Mouse (Mus musculus): ENCODE data around the gene Borcs6. TPM values are rescaled to one million over a fixed set of nuclear protein-coding genes. Genes with fewer than 3 reads are reported as not detected.

Borcs6 gene
- polyA plus RNA-seq, 1 experiment from 2014 or later = 5.4 TPM

- Histone ChIP-seq H3K27ac (ENCODE audit: low read depth) (no peak overlapping the region), H3K4me2 (ENCODE audit: low read depth, low read length) (no peak overlapping the region), H3K27me3 (ENCODE audit: insufficient read depth, low read length) (0 out of 2 replicates have a peak, but pooled peaks cover 3% of the 10 kb centered on the region), H3K9me3 (ENCODE audit: low read length) (no peaks in the 10 kb centered on the region), H3K4me3 (ENCODE audit: low read depth, low read length) (no peak overlapping the region), H3K36me3 (replicated peaks; ENCODE audit: insufficient read depth, low read length) (peaks cover 65% of the 10 kb centered on the region), H3K4me1 (ENCODE audit: insufficient read depth) (peaks cover 13% of the 10 kb centered on the region; the same call in 1 of the 2 replicates), H3K9ac (replicated peaks) (no peak overlapping the region)
- WGBS (ENCODE audit: insufficient replicate concordance) = 88% methylated on average over 9 of the region's 9 CpGs
- DNase-seq (no peak), ATAC-seq (no peak)
- no peak for TF ChIP-seq CTCF (IDR thresholded peaks at IDR 0.05; ENCODE audit: low read depth)
- TF ChIP-seq EP300 (IDR thresholded peaks at IDR 0.05; ENCODE audit: low read depth) = no peak
These were observed 48.7 kb downstream of the Borcs6 start for GRCm38 (mm10) chr11:69108223-69108622.

- no peak overlapping the region for H3K27ac ChIP-seq (ENCODE audit: low read depth)
- no peak for DNase-seq
- WGBS (ENCODE audit: insufficient replicate concordance) = 79% methylated on average over 13 of the region's 13 CpGs
These were observed 49.7 kb downstream of the Borcs6 start for GRCm38 (mm10) chr11:69109032-69109900.

GRCm38 (mm10) chr11:69110319-69111046, 51.0 kb downstream of the Borcs6 start:
- Histone ChIP-seq H3K4me2 (ENCODE audit: low read depth, low read length) (peak overlapping the region; percentile 57), H3K9ac (replicated peaks) (0 out of 2 replicates have a peak overlapping the region, but pooled peaks have one; percentile 3), H3K4me1 (ENCODE audit: insufficient read depth) (peaks cover 13% of the 10 kb centered on the region; the same call in 1 of the 2 replicates), H3K27me3 (ENCODE audit: insufficient read depth, low read length) (0 out of 2 replicates have a peak, but pooled peaks cover 3% of the 10 kb centered on the region), H3K9me3 (ENCODE audit: low read length) (no peaks in the 10 kb centered on the region), H3K27ac (ENCODE audit: low read depth) (no peak overlapping the region), H3K36me3 (replicated peaks; ENCODE audit: insufficient read depth, low read length) (peaks cover 42% of the 10 kb centered on the region), H3K4me3 (ENCODE audit: low read depth, low read length) (peak overlapping the region; percentile 27)
- 0 out of 2 replicates have a peak, but pooled peaks have one; percentile 6 for TF ChIP-seq EP300 (IDR thresholded peaks at IDR 0.05; ENCODE audit: low read depth)
- no peak for TF ChIP-seq CTCF (IDR thresholded peaks at IDR 0.05; ENCODE audit: low read depth)
- peak; percentile 92 for DNase-seq
- WGBS (ENCODE audit: insufficient replicate concordance) = 1% methylated on average over 30 of the region's 30 CpGs
- peak; percentile 63 for ATAC-seq

More at GRCm38 (mm10) chr11:69109032-69109900, 49.7 kb downstream of the Borcs6 start:
- 0 out of 2 replicates have a peak, but pooled peaks cover 3% of the 10 kb centered on the region for H3K27me3 ChIP-seq (ENCODE audit: insufficient read depth, low read length)
- H3K9ac ChIP-seq (replicated peaks) = no peak overlapping the region
- ATAC-seq = no peak
- H3K4me3 ChIP-seq (ENCODE audit: low read depth, low read length) = no peak overlapping the region
- TF ChIP-seq EP300 (IDR thresholded peaks at IDR 0.05; ENCODE audit: low read depth) (no peak), CTCF (IDR thresholded peaks at IDR 0.05; ENCODE audit: low read depth) (no peak)
- H3K36me3 ChIP-seq (replicated peaks; ENCODE audit: insufficient read depth, low read length) = peaks cover 54% of the 10 kb centered on the region
- peaks cover 13% of the 10 kb centered on the region; the same call in 1 of the 2 replicates for H3K4me1 ChIP-seq (ENCODE audit: insufficient read depth)
- H3K9me3 ChIP-seq (ENCODE audit: low read length) = no peaks in the 10 kb centered on the region
- no peak overlapping the region for H3K4me2 ChIP-seq (ENCODE audit: low read depth, low read length)

Other genes starting within 250 kb of the Borcs6 start
- 32.8 and 33.8 TPM in 2 replicates for gene Ndel1, start 187.9 kb upstream of the Borcs6 start, polyA plus RNA-seq (2015; fragmentation: Nextera tagmentation; extraction: Ambion mirVana)
- gene Rnf222, start 171.2 kb upstream of the Borcs6 start, polyA plus RNA-seq (2015; fragmentation: Nextera tagmentation; extraction: Ambion mirVana) = 0.02 and 0.07 TPM in 2 replicates
- gene Rpl26, start 158.1 kb upstream of the Borcs6 start, polyA plus RNA-seq (2015; fragmentation: Nextera tagmentation; extraction: Ambion mirVana) = 531 and 540 TPM in 2 replicates
- gene Odf4, start 132.6 kb upstream of the Borcs6 start, polyA plus RNA-seq (2015; fragmentation: Nextera tagmentation; extraction: Ambion mirVana) = not detected in 2 replicates
- gene Arhgef15, start 102.2 kb upstream of the Borcs6 start, polyA plus RNA-seq (2015; fragmentation: Nextera tagmentation; extraction: Ambion mirVana) = 1.8 TPM in 2 replicates
- 0.60 and 0.94 TPM in 2 replicates for gene Slc25a35, start 91.6 kb upstream of the Borcs6 start, polyA plus RNA-seq (2015; fragmentation: Nextera tagmentation; extraction: Ambion mirVana)
- 9.4 and 11.2 TPM in 2 replicates for gene Rangrf, start 84.5 kb upstream of the Borcs6 start, polyA plus RNA-seq (2015; fragmentation: Nextera tagmentation; extraction: Ambion mirVana)
- gene Pfas, start 51.3 kb upstream of the Borcs6 start, polyA plus RNA-seq (2015; fragmentation: Nextera tagmentation; extraction: Ambion mirVana) = 8.9 and 10.6 TPM in 2 replicates
- 7.4 and 7.6 TPM in 2 replicates for gene Ctc1, start 43.8 kb upstream of the Borcs6 start, polyA plus RNA-seq (2015; fragmentation: Nextera tagmentation; extraction: Ambion mirVana)
- 41.3 and 45.9 TPM in 2 replicates for gene Aurkb, start 14.1 kb upstream of the Borcs6 start, polyA plus RNA-seq (2015; fragmentation: Nextera tagmentation; extraction: Ambion mirVana)
- 12.5 and 13.0 TPM in 2 replicates for gene Tmem107, start 11.1 kb downstream of the Borcs6 start, polyA plus RNA-seq (2015; fragmentation: Nextera tagmentation; extraction: Ambion mirVana)
- 13.6 and 14.2 TPM in 2 replicates for gene Vamp2, start 28.8 kb downstream of the Borcs6 start, polyA plus RNA-seq (2015; fragmentation: Nextera tagmentation; extraction: Ambion mirVana)
- 3.0 and 8.2 TPM in 2 replicates for gene Per1, start 35.5 kb downstream of the Borcs6 start, polyA plus RNA-seq (2015; fragmentation: Nextera tagmentation; extraction: Ambion mirVana)
- 0.07 and 0.15 TPM in 2 replicates for gene Hes7, start 60.7 kb downstream of the Borcs6 start, polyA plus RNA-seq (2015; fragmentation: Nextera tagmentation; extraction: Ambion mirVana)
- 0.06 and 0.07 TPM in 2 replicates for gene 9130213A22Rik, start 62.9 kb downstream of the Borcs6 start, polyA plus RNA-seq (2015; fragmentation: Nextera tagmentation; extraction: Ambion mirVana)
- gene Aloxe3, start 66.2 kb downstream of the Borcs6 start, polyA plus RNA-seq (2015; fragmentation: Nextera tagmentation; extraction: Ambion mirVana) = 0.14 and 0.18 TPM in 2 replicates
- gene Alox12b, start 97.3 kb downstream of the Borcs6 start, polyA plus RNA-seq (2015; fragmentation: Nextera tagmentation; extraction: Ambion mirVana) = not detected in 2 replicates
- gene Alox8, start 138.1 kb downstream of the Borcs6 start, polyA plus RNA-seq (2015; fragmentation: Nextera tagmentation; extraction: Ambion mirVana) = 0.04 TPM in 1 of 2 replicates, not detected in the other
- not detected in 2 replicates for gene Gucy2e, start 177.3 kb downstream of the Borcs6 start, polyA plus RNA-seq (2015; fragmentation: Nextera tagmentation; extraction: Ambion mirVana)

All from liver, postnatal 0 days (tissue).